Mouse (Mus musculus) spleen, adult 2 months (tissue): ENCODE results near the gene Zbtb20. TPM values are rescaled to one million over a fixed set of nuclear protein-coding genes. Genes with fewer than 3 reads are reported as not detected.

Experiments
- DNase-seq, 2 experiments: peaks; one replicate each; pipeline versions ENCODE4 v3.0.0 to v3.0.0-alpha.2; 2012 to 2021; ENCODE audit warnings: low spot score in 2 of 2, low read depth in 1 of 2
- H3K27ac ChIP-seq: fragments of 200-500 bp; 2 replicates; pipeline ENCODE4 v1.5.1; 2012; ENCODE audit warnings: low read length, inconsistent platforms; ENCODE audit not compliant: insufficient read depth
- H3K27me3 ChIP-seq: fragments of 200-500 bp; 2 replicates; pipeline ENCODE4 v1.6.1; 2012; ENCODE audit warnings: mild to moderate bottlenecking, moderate library complexity, low read length, inconsistent platforms; ENCODE audit not compliant: control insufficient read depth, insufficient read depth
- H3K36me3 ChIP-seq: fragments of 200-500 bp; 2 replicates; pipeline ENCODE4 v1.6.1; 2012; ENCODE audit warnings: mild to moderate bottlenecking, low read length, inconsistent platforms; ENCODE audit not compliant: control insufficient read depth, insufficient read depth
- H3K4me1 ChIP-seq: fragments of 200-500 bp; 2 replicates; pipeline ENCODE4 v1.6.1; 2011; ENCODE audit warnings: inconsistent platforms; ENCODE audit not compliant: control insufficient read depth, insufficient read depth, insufficient read length
- H3K4me3 ChIP-seq: fragments of 200-500 bp; 2 replicates; pipeline ENCODE4 v1.5.1; 2011; ENCODE audit warnings: mild to moderate bottlenecking, inconsistent platforms; ENCODE audit not compliant: insufficient read depth, insufficient read length; ENCODE audit errors: extremely low read depth
- CTCF ChIP-seq: fragments of 200-500 bp; IDR thresholded peaks from 2 replicates; pipeline ENCODE4 v1.5.1; 2011; ENCODE audit warnings: mild to moderate bottlenecking, inconsistent platforms; ENCODE audit not compliant: insufficient read depth, insufficient read length, insufficient replicate concordance; ENCODE audit errors: extremely low read depth
- POLR2A ChIP-seq: fragments of 200-500 bp; IDR thresholded peaks from 2 replicates; pipeline ENCODE4 v1.6.1; 2011; ENCODE audit warnings: low read depth, low read length, inconsistent platforms
- WGBS: fragments of 180-500 bp; shearing (Covaris S2); methylation state at CpG from one replicate; pipeline ENCODE4 v1.1.7; 2018; 5-methylcytosine and 5-hydroxymethylcytosine counted together
- polyA plus RNA-seq: library from polyadenylated mRNA; depleted of rRNA; stranded (reverse); fragments of >200 nt; gene quantifications from 2 replicates; pipeline ENCODE4 v1.2.3, GENCODE M21; 2012

The Zbtb20 gene
- polyA plus RNA-seq, 1 experiment: 8.6 TPM

- no peaks in the 10 kb centered on the region for H3K36me3 ChIP-seq
- no peaks in the 10 kb centered on the region for H3K27me3 ChIP-seq
- H3K4me1 ChIP-seq: peaks cover 3% of the 10 kb centered on the region
- DNase-seq: no peak
- no peak for TF ChIP-seq CTCF
- no peak for TF ChIP-seq POLR2A
- no peak overlapping the region for H3K27ac ChIP-seq
- no peak overlapping the region for H3K4me3 ChIP-seq
- 97% methylated on average over 1 of the region's 1 CpGs for WGBS
Observed at GRCm38 (mm10) chr16:43333265-43333664, 457.6 kb downstream of the Zbtb20 start.

DNA sequence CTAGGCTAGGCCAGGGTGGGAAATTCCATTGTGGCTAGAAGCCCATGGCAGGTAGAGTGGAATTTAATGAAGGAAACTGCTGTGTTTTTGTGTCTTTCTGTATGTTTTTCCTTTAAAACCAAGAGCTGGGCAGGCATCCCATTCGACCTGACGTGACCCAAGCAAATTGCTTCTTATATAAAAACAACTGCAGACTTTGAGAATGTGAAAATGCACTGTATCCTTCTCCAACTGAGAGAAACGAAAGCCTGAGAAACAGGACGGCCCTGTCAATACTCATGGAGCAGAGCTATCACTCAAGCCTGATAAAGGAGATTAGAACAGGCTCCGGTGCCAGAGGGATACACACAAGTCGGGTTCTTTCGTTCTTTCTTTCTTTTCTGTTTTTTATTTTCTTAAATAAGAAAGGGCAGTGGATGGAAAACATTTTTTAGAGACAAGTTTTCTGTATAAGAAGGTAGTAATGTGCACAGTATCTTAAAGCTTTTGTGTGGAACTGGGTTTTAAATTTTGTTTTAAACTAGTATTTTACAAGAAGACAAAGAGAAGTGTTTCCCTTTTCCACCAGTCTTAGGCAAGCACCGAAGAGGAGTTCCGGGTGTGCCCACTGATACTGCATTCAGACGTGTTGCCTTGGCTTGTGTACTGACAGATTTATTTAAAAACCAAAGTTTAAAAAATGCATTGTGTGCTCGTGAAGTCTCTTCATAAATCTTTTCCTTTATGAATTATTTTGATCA is 458.9 kb downstream of the Zbtb20 start:
- peaks cover 3% of the 10 kb centered on the region for H3K4me1 ChIP-seq
- 75% methylated on average over 11 of the region's 11 CpGs for WGBS
- TF ChIP-seq POLR2A (no peak), CTCF (no peak)
- H3K36me3 ChIP-seq: no peaks in the 10 kb centered on the region
- no peak for DNase-seq
- H3K4me3 ChIP-seq: no peak overlapping the region
- no peaks in the 10 kb centered on the region for H3K27me3 ChIP-seq
- no peak overlapping the region for H3K27ac ChIP-seq

- 54% methylated on average over 8 of the region's 8 CpGs for WGBS
Observed at GRCm38 (mm10) chr16:43335151-43335823, 459.6 kb downstream of the Zbtb20 start.

GRCm38 (mm10) chr16:43335824-43336215 is 460.1 kb downstream of the Zbtb20 start:
- Histone ChIP-seq H3K36me3 (no peaks in the 10 kb centered on the region), H3K27ac (no peak overlapping the region)
- no peak for DNase-seq

More at GRCm38 (mm10) chr16:43335151-43335823, 459.6 kb downstream of the Zbtb20 start:
- no peaks in the 10 kb centered on the region for H3K27me3 ChIP-seq
- no peak overlapping the region for H3K4me3 ChIP-seq
- H3K36me3 ChIP-seq: no peaks in the 10 kb centered on the region
- TF ChIP-seq POLR2A (no peak), CTCF (no peak)
- DNase-seq: no peak
- H3K4me1 ChIP-seq: peaks cover 3% of the 10 kb centered on the region
- H3K27ac ChIP-seq: no peak overlapping the region

DNA sequence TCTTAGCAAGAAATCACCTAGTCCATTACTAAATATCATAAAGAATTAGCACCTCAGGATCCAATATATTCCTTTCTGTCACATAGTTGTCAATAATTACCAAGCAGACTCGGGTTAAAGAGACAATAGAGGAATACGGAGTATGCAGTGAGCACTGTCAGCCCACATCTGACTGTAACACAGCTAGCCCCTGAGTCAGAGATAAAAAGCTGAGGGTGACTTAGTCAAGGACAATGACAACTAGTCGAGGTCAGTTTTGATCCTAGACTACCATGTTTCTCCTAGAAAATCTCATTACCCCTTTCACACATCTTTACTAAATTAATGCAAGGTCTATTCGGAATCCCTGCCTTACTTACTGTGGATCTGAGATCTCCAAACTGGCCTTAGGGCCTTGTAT is 465.0 kb downstream of the Zbtb20 start:
- WGBS: 89% methylated on average over 4 of the region's 4 CpGs
- Histone ChIP-seq H3K36me3 (no peaks in the 10 kb centered on the region), H3K4me3 (no peak overlapping the region), H3K4me1 (peaks cover under 1% of the 10 kb centered on the region; the same call in 1 of the 2 replicates), H3K27me3 (no peaks in the 10 kb centered on the region), H3K27ac (no peak overlapping the region)
- TF ChIP-seq POLR2A: no peak
- TF ChIP-seq CTCF: no peak
- no peak for DNase-seq

More at GRCm38 (mm10) chr16:43335824-43336215, 460.1 kb downstream of the Zbtb20 start:
- WGBS: 64% methylated on average over 4 of the region's 4 CpGs
- Histone ChIP-seq H3K4me1 (peaks cover 3% of the 10 kb centered on the region), H3K27me3 (no peaks in the 10 kb centered on the region), H3K4me3 (no peak overlapping the region)
- no peak for TF ChIP-seq CTCF

- no peak overlapping the region for H3K27ac ChIP-seq
- no peak overlapping the region for H3K4me3 ChIP-seq
- no peaks in the 10 kb centered on the region for H3K4me1 ChIP-seq
- no peaks in the 10 kb centered on the region for H3K27me3 ChIP-seq
- TF ChIP-seq CTCF: no peak
- no peak for TF ChIP-seq POLR2A
- H3K36me3 ChIP-seq: no peaks in the 10 kb centered on the region
- no peak for DNase-seq
Observed at GRCm38 (mm10) chr16:43341916-43342455, 466.3 kb downstream of the Zbtb20 start.

DNA sequence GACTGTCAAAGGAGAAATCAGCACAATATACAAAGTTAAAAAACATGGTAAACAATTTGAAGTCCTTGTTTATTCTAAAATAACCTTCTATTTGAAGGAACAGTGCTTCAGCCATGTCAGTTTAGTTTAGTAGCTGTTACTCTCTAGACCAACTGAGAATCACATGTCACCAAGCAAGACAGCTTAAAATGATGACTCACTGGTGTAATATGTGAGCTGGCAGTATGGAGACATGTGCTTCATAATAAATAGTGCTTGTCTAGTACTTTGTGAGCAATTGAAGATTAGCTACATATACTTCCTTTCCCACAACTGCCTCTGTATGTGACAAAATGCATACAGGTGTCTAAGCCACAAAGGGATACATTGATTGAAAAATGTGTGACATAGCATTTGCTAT is 470.4 kb downstream of the Zbtb20 start:
- no peaks in the 10 kb centered on the region for H3K27me3 ChIP-seq
- no peak overlapping the region for H3K27ac ChIP-seq
- DNase-seq: no peak
- TF ChIP-seq POLR2A: no peak
- no peak for TF ChIP-seq CTCF
- H3K36me3 ChIP-seq: no peaks in the 10 kb centered on the region
- H3K4me3 ChIP-seq: no peak overlapping the region; the same call in 1 of the 2 replicates
- no peaks in the 10 kb centered on the region for H3K4me1 ChIP-seq
